Mouse (Mus musculus) right cerebral cortex, postnatal 14 days (tissue): ENCODE data around the gene Nav1.

ENCODE experiments used
- DNase-seq: peaks from one replicate; pipeline ENCODE4 v3.0.0; 2022

Gene Nav1

GRCm38 (mm10) chr1:135607019-135607418 lies at the start of gene Nav1:
Gene Nav1 (minus strand): TSS chr1:135607295.
- no peak for DNase-seq

DNA sequence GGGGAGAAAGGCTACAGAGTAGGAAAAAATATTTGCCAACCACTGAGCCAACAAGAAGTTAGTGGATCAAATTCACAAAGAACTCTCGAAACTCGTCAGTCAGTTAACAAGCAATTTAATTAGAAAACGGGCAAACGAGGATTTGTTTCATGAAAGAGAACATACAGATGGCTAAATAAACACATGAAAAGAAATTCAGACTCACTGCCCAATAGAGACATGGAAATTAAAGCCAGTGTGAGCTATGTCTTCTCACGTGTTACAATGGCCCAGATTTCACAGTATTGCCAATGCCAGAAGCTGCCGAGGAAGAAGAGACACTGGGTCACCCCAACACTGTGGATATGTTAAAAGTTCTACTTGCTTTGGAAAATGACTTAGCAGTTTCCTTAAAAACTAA lies 46.8 kb upstream of the Nav1 start:
- DNase-seq = no peak

GRCm38 (mm10) chr1:135645459-135646195 lies 38.5 kb upstream of the Nav1 start:
- DNase-seq = no peak

- DNase-seq = no peak
Measured at GRCm38 (mm10) chr1:135644110-135644509, 37.0 kb upstream of the Nav1 start.

DNA sequence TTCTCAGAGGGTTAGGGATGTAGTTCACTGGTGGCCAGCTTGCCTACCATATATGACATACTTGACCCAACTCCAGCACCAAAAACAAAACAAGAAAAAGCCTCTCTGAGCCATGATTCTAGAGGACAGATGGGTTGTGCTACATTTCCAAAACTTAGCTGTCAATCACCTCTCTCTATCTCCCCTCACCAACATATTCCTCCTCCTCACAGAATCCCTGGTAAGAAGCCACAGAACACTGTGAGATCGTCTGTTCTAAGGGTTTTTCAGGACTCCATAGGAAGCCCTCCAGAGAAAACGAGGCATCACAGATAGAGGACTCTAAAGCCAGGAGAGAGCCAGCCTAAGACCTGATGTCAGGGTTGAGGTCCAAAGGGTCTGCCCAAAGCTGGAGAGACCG lies 36.6 kb upstream of the Nav1 start:
- DNase-seq = no peak

GRCm38 (mm10) chr1:135639853-135640252 lies 32.8 kb upstream of the Nav1 start:
- no peak for DNase-seq

DNA sequence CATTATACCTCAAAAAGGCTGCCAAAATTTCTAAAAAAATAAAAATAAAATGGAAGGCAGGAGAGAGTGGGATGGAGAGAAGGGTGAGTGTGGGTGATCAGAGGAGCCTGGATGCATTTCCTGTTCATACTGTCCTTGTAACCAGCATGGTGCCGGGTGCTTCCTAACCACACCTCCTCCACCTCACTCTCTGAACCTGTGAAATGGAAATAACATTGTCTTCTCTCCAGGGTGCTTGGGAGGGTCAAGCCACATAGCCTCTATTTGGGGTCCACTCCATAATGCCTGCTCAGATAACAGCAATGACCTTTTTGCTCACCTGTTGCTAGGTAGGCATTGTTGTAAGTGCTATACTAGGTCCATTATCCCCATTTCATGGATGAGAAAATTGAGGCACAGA lies 32.0 kb upstream of the Nav1 start:
- DNase-seq = no peak

DNA sequence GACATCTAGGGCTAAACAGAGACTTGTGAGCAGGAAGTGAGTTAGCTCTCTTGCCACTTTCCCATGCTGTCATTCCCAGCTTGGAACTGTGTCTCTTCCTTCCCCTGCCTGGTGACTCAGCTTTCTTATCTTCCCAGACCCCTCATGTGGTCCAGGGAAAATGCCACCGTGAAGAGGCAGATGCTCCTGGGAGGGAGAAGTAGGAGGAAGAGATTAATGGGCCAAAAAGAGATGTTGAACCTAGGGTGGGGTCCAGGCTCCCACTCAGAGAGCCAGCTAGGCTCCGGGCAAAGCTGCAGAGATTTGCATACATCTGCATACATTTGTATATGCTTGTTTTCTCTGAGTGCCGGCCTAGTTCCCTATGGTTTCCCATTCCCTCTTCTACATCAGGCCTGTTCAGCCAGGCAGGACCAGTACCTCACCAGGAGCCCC lies 30.5 kb upstream of the Nav1 start:
- DNase-seq = no peak

DNA sequence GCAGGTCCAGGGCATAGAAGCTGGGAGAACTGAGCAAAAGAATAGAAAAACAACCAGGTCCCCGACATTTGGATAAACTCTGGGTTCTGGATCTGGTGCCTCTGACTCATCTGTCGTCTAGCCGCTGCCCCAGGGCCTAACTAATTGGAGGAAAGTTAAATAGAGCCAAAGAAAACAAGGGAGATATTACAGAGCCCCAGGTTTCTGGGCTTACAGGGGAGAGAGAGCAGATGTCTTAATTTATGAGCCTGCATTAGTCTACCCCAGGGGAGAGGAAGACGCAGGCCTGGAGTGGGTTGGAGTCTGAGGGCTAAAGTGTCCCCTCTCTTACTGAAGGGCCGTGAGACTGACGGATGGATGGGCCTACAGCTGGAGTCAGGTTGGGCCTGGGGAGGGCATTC lies 29.0 kb upstream of the Nav1 start:
- no peak for DNase-seq

GRCm38 (mm10) chr1:135635323-135636064 lies 28.4 kb upstream of the Nav1 start:
- no peak for DNase-seq

- no peak for DNase-seq
Measured at GRCm38 (mm10) chr1:135634791-135635190, 27.7 kb upstream of the Nav1 start.

DNA sequence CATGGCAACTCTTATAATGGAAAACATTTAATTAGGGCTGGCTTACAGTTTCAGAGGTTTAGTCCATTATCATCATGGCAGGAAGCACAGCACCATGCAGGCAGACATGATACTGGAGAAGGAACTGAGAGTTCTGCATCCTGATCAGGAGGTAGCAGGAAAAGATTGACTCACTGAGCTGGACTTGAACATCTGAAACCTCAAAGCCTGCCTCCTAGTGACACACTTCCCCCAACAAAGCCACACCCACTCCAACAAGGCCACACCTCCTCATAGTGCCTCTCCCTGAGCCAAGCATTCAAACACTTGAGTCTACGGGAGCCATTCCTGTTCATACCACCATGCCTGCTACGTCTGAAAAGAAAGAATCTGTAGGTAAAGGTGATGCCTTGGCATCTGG lies 26.8 kb upstream of the Nav1 start:
- DNase-seq = no peak

DNA sequence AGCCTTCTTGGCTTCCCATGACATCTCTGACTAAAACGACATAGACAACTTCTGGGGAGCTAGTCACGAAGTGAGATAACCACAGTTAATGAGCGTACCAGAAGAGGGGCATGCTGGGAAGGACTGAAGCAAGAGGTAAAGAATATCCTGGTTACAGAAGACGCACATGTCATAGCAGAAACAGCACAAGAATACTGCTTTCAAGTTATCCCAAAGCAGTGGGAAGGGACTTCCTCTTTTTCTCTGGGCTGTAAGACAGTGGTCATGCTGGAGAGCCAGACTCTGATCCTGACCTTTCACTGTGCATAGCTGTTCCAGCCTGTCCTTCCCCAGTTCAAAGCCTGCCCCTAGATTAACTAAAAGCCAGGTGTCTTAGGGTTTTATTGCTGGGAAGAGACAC lies 26.4 kb upstream of the Nav1 start:
- DNase-seq = no peak

- DNase-seq = no peak
Measured at GRCm38 (mm10) chr1:135632199-135632598, 25.1 kb upstream of the Nav1 start.

- DNase-seq = peak; percentile 73
Measured at GRCm38 (mm10) chr1:135631515-135631914, 24.4 kb upstream of the Nav1 start.

DNA sequence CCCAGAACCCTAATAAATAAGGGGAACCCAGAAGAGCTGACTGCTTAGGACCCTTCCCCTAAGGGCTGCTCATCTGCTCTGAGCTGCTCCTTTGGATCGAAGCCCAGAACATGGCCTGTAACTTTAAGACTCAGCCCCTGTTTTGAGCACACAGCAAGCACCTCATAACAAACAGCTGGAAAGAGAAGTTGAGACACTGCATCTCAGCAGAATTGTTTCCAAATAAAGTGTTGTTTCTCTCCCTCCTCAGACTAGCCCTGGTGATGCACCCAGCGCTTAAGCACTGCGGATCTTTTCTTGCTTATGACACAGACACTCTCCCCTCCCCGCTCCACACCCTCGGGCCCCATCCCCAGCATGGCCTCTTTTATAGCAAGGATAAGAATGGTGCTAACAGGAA lies 22.8 kb upstream of the Nav1 start:
- no peak for DNase-seq

DNA sequence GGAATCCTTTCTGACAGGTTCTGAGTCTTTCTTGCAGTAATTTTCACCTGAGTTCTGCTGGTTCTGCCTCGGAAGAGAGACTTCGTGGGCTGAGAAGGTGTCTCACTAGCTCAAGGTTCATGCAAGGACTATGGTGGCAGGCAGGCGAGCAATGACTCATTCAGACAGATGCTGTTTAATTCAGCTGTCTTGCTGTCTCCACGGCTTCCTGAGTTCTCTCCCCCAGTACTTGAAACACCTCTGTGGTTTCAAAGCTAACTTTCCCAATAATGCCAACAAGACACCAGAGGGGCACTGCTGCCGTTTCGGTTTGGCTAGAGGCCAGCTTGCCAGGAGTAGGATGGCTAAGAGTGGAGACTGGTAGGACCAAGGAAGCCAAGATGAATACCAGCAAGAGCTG lies 19.1 kb upstream of the Nav1 start:
- no peak for DNase-seq

DNA sequence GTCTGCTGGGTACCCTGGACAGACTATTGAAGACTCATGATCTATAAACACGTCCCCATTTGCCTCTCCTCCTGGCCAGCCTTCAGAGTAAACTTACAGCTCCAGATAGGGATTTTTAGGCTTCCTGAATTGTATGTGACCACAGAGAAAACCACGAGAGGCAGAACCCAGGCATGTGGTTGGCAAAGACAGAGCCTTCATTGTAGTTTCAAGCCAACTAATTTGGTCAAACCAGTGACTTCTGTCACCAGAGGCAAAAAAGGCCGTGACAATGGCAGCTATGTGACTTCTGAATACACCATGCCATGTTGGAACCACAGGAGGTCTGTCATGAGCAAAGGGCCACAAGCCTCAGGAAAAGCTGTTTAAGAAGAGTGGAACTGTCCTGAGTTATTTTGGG lies 18.6 kb upstream of the Nav1 start:
- DNase-seq = no peak

- no peak for DNase-seq
Measured at GRCm38 (mm10) chr1:135624646-135625045, 17.6 kb upstream of the Nav1 start.

GRCm38 (mm10) chr1:135623136-135623535 lies 16.0 kb upstream of the Nav1 start:
- no peak for DNase-seq

- no peak for DNase-seq
Measured at GRCm38 (mm10) chr1:135621307-135621706, 14.2 kb upstream of the Nav1 start.

DNA sequence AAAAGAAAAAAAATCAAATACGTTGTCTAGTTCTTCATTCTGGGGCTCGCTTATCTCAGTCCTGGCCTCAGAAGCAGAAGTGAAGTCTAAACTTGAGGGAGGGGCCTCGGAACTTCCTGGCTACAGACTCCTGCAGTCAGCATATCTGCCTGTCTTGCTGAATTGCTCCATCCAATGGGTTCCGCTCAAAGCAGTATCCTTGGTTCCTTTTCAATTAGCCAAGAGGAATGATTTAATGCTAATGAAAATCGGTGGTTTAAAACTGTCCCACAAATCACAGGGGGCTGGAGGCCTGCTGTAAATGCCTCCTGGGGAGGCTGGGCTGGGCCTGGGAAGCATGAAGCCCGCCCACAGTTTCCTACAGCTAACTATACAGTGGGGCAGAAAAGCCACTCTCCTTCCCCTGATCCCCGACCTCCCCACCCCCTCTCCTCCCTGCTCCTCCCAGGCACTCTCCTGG lies 12.9 kb upstream of the Nav1 start:
- DNase-seq = no peak

DNA sequence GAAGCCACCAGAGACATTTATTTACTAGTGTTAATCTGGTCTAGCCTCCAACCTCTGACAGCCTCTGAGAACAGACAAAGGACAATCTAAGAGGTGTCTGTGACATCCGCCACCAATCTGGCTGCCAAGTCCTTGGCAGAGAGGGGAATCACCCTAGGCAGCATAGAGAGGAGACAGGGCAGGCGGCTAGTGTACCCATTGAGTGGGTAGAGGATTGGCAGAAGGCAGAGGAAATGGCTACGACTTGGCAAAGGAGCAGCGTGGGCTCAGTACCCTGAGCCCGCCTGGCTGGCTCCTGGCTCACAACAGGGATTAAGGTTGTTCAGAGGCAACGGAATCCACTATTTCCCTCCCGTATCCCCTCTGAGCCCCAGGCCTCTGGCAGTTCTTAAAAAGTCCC lies 12.0 kb upstream of the Nav1 start:
- DNase-seq = no peak

- no peak for DNase-seq
Measured at GRCm38 (mm10) chr1:135617344-135617743, 10.2 kb upstream of the Nav1 start.
